Mouse (Mus musculus): Measurements from ENCODE around the gene St3gal3. TPM values are rescaled to one million over a fixed set of nuclear protein-coding genes. Genes with fewer than 3 reads are reported as not detected.

The St3gal3 gene
- polyA plus RNA-seq, 1 experiment from 2014 or later, result 5.5 TPM

GRCm38 (mm10) chr4:117893376-117893775 lies 241.3 kb downstream of the St3gal3 start:
- ATAC-seq (ENCODE audit: low FRiP score) (no peak), DNase-seq (ENCODE audit: low spot score) (peak; percentile 64)
- Histone ChIP-seq H3K9me3 (ENCODE audit: control insufficient read depth, low read length) (no peaks in the 10 kb centered on the region), H3K27me3 (ENCODE audit: control insufficient read depth, insufficient read depth, low read length) (no peaks in the 10 kb centered on the region), H3K4me1 (replicated peaks; ENCODE audit: control insufficient read depth, insufficient read depth, low read length) (no peaks in the 10 kb centered on the region), H3K27ac (ENCODE audit: low read depth, low read length) (no peak overlapping the region), H3K36me3 (ENCODE audit: control insufficient read depth, insufficient read depth, low read length) (peaks cover 3% of the 10 kb centered on the region; the same call in 1 of the 2 replicates), H3K4me2 (replicated peaks; ENCODE audit: low read depth, low read length) (no peak overlapping the region), H3K9ac (ENCODE audit: low read depth, low read length) (no peak overlapping the region), H3K4me3 (ENCODE audit: low read depth, low read length) (no peak overlapping the region)
- 21% methylated on average over 9 of the region's 9 CpGs for WGBS

DNA sequence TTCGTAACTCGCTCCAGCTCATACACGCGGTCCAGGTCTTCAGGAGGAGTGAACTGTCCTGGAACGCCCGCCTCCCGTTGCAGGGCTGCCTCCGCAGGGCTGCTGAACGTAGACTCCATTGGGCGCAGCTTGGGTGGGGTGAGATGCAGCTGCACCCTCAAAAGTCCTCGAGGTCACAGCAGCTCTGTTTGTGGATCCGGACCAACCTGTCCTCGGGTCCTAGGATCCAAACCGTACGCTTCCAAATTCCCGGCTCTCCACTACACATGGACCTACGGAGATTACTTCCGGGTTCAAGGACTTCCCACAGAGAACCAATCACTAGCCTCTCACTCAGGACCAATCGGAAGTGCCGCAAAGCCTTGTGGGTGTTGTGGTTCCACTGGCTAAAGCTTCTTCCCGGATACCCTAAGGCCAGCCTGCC lies 243.0 kb downstream of the St3gal3 start, which contains the start of gene Dph2:
TSS of gene Dph2 (minus strand) at position 295 of the 424 bp plus-strand sequence.
- WGBS, result 0% methylated on average over 21 of the region's 21 CpGs
- ATAC-seq (ENCODE audit: low FRiP score) (peak; percentile 85), DNase-seq (ENCODE audit: low spot score) (peak; percentile 89)
- Histone ChIP-seq H3K27ac (ENCODE audit: low read depth, low read length) (no peak within 1 kb of the TSS), H3K4me3 (ENCODE audit: low read depth, low read length) (peak within 1 kb of the TSS; percentile 64), H3K4me2 (replicated peaks; ENCODE audit: low read depth, low read length) (peak within 1 kb of the TSS; percentile 89), H3K9ac (ENCODE audit: low read depth, low read length) (peak within 1 kb of the TSS; percentile 40), H3K9me3 (ENCODE audit: control insufficient read depth, low read length) (no peaks in the 10 kb centered on the region), H3K4me1 (replicated peaks; ENCODE audit: control insufficient read depth, insufficient read depth, low read length) (no peaks in the 10 kb centered on the region), H3K36me3 (ENCODE audit: control insufficient read depth, insufficient read depth, low read length) (peaks cover 3% of the 10 kb centered on the region; the same call in 1 of the 2 replicates), H3K27me3 (ENCODE audit: control insufficient read depth, insufficient read depth, low read length) (no peaks in the 10 kb centered on the region)

GRCm38 (mm10) chr4:117890750-117891149 lies 244.0 kb downstream of the St3gal3 start:
- Histone ChIP-seq H3K9ac (ENCODE audit: low read depth, low read length) (no peak overlapping the region), H3K4me1 (replicated peaks; ENCODE audit: control insufficient read depth, insufficient read depth, low read length) (0 out of 2 replicates have a peak, but pooled peaks cover 4% of the 10 kb centered on the region), H3K36me3 (ENCODE audit: control insufficient read depth, insufficient read depth, low read length) (peaks cover 3% of the 10 kb centered on the region; the same call in 1 of the 2 replicates), H3K27ac (ENCODE audit: low read depth, low read length) (no peak overlapping the region), H3K4me2 (replicated peaks; ENCODE audit: low read depth, low read length) (no peak overlapping the region; the same call in 1 of the 2 replicates), H3K27me3 (ENCODE audit: control insufficient read depth, insufficient read depth, low read length) (no peaks in the 10 kb centered on the region), H3K9me3 (ENCODE audit: control insufficient read depth, low read length) (no peaks in the 10 kb centered on the region), H3K4me3 (ENCODE audit: low read depth, low read length) (peak overlapping the region; percentile 64)
- WGBS, result 67% methylated on average over 8 of the region's 8 CpGs
- DNase-seq (ENCODE audit: low spot score), result no peak
- ATAC-seq (ENCODE audit: low FRiP score), result no peak

DNA sequence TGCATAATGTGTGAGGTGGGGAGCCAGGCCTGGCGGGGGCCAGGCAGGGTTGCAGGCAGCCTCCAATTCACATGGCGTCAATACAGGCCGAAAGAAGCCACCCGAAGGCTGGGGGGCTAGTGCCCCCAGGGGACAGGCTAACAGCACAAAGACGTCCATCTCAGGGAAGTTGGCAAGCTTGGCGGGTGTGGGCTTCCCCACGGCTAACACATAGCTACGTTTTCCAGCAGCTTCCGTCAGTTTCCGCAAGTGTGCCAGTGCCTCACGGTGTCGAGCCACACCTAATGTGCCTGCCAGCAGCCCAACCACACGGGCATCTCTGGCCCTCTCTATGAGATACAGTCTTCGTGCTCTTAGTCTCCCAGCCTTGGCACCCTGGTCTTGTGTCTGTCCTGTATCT lies 244.7 kb downstream of the St3gal3 start:
- Histone ChIP-seq H3K4me1 (replicated peaks; ENCODE audit: control insufficient read depth, insufficient read depth, low read length) (0 out of 2 replicates have a peak, but pooled peaks cover 4% of the 10 kb centered on the region), H3K9ac (ENCODE audit: low read depth, low read length) (no peak overlapping the region), H3K9me3 (ENCODE audit: control insufficient read depth, low read length) (no peaks in the 10 kb centered on the region), H3K4me2 (replicated peaks; ENCODE audit: low read depth, low read length) (no peak overlapping the region), H3K27ac (ENCODE audit: low read depth, low read length) (no peak overlapping the region), H3K4me3 (ENCODE audit: low read depth, low read length) (no peak overlapping the region), H3K36me3 (ENCODE audit: control insufficient read depth, insufficient read depth, low read length) (peaks cover 3% of the 10 kb centered on the region; the same call in 1 of the 2 replicates), H3K27me3 (ENCODE audit: control insufficient read depth, insufficient read depth, low read length) (no peaks in the 10 kb centered on the region)
- 91% methylated on average over 14 of the region's 14 CpGs for WGBS
- ATAC-seq (ENCODE audit: low FRiP score), result no peak
- no peak for DNase-seq (ENCODE audit: low spot score)

GRCm38 (mm10) chr4:117889471-117889870 lies 245.2 kb downstream of the St3gal3 start:
- H3K4me2 ChIP-seq (replicated peaks; ENCODE audit: low read depth, low read length), result no peak overlapping the region
- DNase-seq (ENCODE audit: low spot score) (no peak), ATAC-seq (ENCODE audit: low FRiP score) (no peak)
- H3K27ac ChIP-seq (ENCODE audit: low read depth, low read length), result no peak overlapping the region
- 94% methylated on average over 15 of the region's 15 CpGs for WGBS
- H3K27me3 ChIP-seq (ENCODE audit: control insufficient read depth, insufficient read depth, low read length), result no peaks in the 10 kb centered on the region
- H3K36me3 ChIP-seq (ENCODE audit: control insufficient read depth, insufficient read depth, low read length), result peaks cover 3% of the 10 kb centered on the region; the same call in 1 of the 2 replicates
- H3K9me3 ChIP-seq (ENCODE audit: control insufficient read depth, low read length), result no peaks in the 10 kb centered on the region
- no peak overlapping the region for H3K4me3 ChIP-seq (ENCODE audit: low read depth, low read length)
- no peak overlapping the region for H3K9ac ChIP-seq (ENCODE audit: low read depth, low read length)
- H3K4me1 ChIP-seq (replicated peaks; ENCODE audit: control insufficient read depth, insufficient read depth, low read length), result 0 out of 2 replicates have a peak, but pooled peaks cover 4% of the 10 kb centered on the region

DNA sequence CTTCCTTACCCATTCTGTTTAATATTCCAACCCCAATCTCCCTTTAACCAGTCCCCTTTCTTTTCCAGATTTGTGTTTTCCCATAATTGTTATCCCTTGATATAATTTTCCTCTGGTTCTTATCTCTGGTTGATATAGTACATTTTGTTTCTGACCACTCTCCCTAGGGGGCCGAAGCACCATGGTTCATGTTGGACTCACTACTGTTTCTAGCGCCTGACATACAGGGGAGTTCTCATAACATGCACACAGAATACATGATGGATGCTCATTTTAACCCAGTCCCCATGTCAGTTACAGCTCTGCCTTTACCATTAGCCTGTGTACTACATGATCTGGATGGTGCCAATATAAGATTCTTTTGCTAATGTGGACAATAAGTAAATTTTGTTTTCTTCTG lies 246.8 kb downstream of the St3gal3 start:
- Histone ChIP-seq H3K9me3 (ENCODE audit: control insufficient read depth, low read length) (no peaks in the 10 kb centered on the region), H3K27ac (ENCODE audit: low read depth, low read length) (no peak overlapping the region), H3K4me2 (replicated peaks; ENCODE audit: low read depth, low read length) (no peak overlapping the region; the same call in 1 of the 2 replicates), H3K4me1 (replicated peaks; ENCODE audit: control insufficient read depth, insufficient read depth, low read length) (peaks cover 8% of the 10 kb centered on the region; the same call in 1 of the 2 replicates), H3K27me3 (ENCODE audit: control insufficient read depth, insufficient read depth, low read length) (no peaks in the 10 kb centered on the region), H3K4me3 (ENCODE audit: low read depth, low read length) (no peak overlapping the region), H3K36me3 (ENCODE audit: control insufficient read depth, insufficient read depth, low read length) (peaks cover 3% of the 10 kb centered on the region; the same call in 1 of the 2 replicates), H3K9ac (ENCODE audit: low read depth, low read length) (no peak overlapping the region; the same call in none of the 2 replicates)
- DNase-seq (ENCODE audit: low spot score) (no peak), ATAC-seq (ENCODE audit: low FRiP score) (no peak)
- 82% methylated on average over 2 of the region's 2 CpGs for WGBS

- no peaks in the 10 kb centered on the region for H3K9me3 ChIP-seq (ENCODE audit: control insufficient read depth, low read length)
- H3K36me3 ChIP-seq (ENCODE audit: control insufficient read depth, insufficient read depth, low read length), result peaks cover 3% of the 10 kb centered on the region; the same call in 1 of the 2 replicates
- H3K27ac ChIP-seq (ENCODE audit: low read depth, low read length), result 0 out of 2 replicates have a peak within 1 kb of the TSS, but pooled peaks have one; percentile 30
- no peaks in the 10 kb centered on the region for H3K27me3 ChIP-seq (ENCODE audit: control insufficient read depth, insufficient read depth, low read length)
- ATAC-seq (ENCODE audit: low FRiP score), result peak; percentile 82
- H3K4me2 ChIP-seq (replicated peaks; ENCODE audit: low read depth, low read length), result peak within 1 kb of the TSS; percentile 92
- peak; percentile 93 for DNase-seq (ENCODE audit: low spot score)
- peak within 1 kb of the TSS; percentile 84 for H3K9ac ChIP-seq (ENCODE audit: low read depth, low read length)
- H3K4me3 ChIP-seq (ENCODE audit: low read depth, low read length), result peak within 1 kb of the TSS; percentile 91
- H3K4me1 ChIP-seq (replicated peaks; ENCODE audit: control insufficient read depth, insufficient read depth, low read length), result peaks cover 8% of the 10 kb centered on the region; the same call in 1 of the 2 replicates
- WGBS, result under 1% methylated on average over 36 of the region's 37 CpGs
These were observed 247.6 kb downstream of the St3gal3 start, which contains the start of gene Atp6v0b for GRCm38 (mm10) chr4:117887133-117887532. TSS of gene Atp6v0b (minus strand) at chr4:117887333.

DNA sequence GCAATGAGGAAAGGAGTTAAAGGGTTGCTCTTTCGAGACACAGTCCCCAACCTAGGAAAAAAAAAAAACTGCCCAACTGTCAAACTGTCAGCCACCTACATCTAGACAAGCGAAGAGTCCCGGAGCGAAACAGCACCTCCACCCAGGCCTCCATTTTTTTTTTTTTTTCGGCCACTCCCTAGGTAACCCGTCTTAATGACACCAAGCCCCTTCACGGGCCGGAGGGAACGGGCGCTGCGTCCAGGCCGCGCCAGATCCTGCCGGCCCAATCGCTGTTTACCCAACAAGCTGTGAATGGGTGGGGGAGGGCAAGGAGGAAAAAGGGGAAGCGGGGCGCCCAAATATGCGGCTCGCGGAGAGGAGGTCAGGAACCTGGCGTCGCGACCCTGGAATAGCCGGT lies 248.1 kb downstream of the St3gal3 start:
- ATAC-seq (ENCODE audit: low FRiP score), result peak; percentile 2; the same call in 1 of the 2 replicates
- Histone ChIP-seq H3K36me3 (ENCODE audit: control insufficient read depth, insufficient read depth, low read length) (peaks cover 3% of the 10 kb centered on the region; the same call in 1 of the 2 replicates), H3K4me3 (ENCODE audit: low read depth, low read length) (peak overlapping the region; percentile 91), H3K4me1 (replicated peaks; ENCODE audit: control insufficient read depth, insufficient read depth, low read length) (peaks cover 8% of the 10 kb centered on the region; the same call in 1 of the 2 replicates), H3K9ac (ENCODE audit: low read depth, low read length) (peak overlapping the region; percentile 84), H3K4me2 (replicated peaks; ENCODE audit: low read depth, low read length) (peak overlapping the region; percentile 92), H3K27me3 (ENCODE audit: control insufficient read depth, insufficient read depth, low read length) (no peaks in the 10 kb centered on the region), H3K9me3 (ENCODE audit: control insufficient read depth, low read length) (no peaks in the 10 kb centered on the region), H3K27ac (ENCODE audit: low read depth, low read length) (0 out of 2 replicates have a peak overlapping the region, but pooled peaks have one; percentile 30)
- no peak for DNase-seq (ENCODE audit: low spot score)
- WGBS, result 4% methylated on average over 24 of the region's 24 CpGs

DNA sequence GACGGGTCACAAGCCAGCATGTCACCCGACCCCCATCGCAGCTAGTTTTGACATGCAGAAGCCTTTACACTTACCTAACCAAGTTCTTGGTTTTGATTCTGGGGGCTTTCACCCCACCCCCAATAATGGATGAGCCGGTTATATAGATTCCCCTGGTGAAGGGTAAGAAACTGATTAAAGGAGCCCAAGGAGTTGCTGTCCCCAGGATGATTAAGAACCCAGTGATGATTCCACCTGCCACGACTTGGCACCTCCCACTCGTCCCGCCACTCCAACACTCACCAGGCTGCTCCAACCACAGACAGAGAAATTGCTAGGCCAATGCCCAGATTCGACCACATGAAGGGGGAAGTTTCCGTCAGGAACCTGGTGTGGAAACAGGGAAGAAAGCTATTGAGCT lies 248.7 kb downstream of the St3gal3 start:
- H3K4me3 ChIP-seq (ENCODE audit: low read depth, low read length), result peak overlapping the region; percentile 91; the same call in 1 of the 2 replicates
- 85% methylated on average over 9 of the region's 9 CpGs for WGBS
- H3K9ac ChIP-seq (ENCODE audit: low read depth, low read length), result no peak overlapping the region

More for the DNA sequence above, 248.7 kb downstream of the St3gal3 start:
- H3K27me3 ChIP-seq (ENCODE audit: control insufficient read depth, insufficient read depth, low read length), result no peaks in the 10 kb centered on the region
- H3K4me1 ChIP-seq (replicated peaks; ENCODE audit: control insufficient read depth, insufficient read depth, low read length), result peaks cover 8% of the 10 kb centered on the region; the same call in 1 of the 2 replicates
- ATAC-seq (ENCODE audit: low FRiP score), result no peak
- no peak for DNase-seq (ENCODE audit: low spot score)
- no peaks in the 10 kb centered on the region for H3K9me3 ChIP-seq (ENCODE audit: control insufficient read depth, low read length)
- no peak overlapping the region for H3K27ac ChIP-seq (ENCODE audit: low read depth, low read length)
- peaks cover 3% of the 10 kb centered on the region; the same call in 1 of the 2 replicates for H3K36me3 ChIP-seq (ENCODE audit: control insufficient read depth, insufficient read depth, low read length)
- H3K4me2 ChIP-seq (replicated peaks; ENCODE audit: low read depth, low read length), result peak overlapping the region; percentile 92
